Comparison of ENCODE assay signal across 8 mouse cellular contexts in the genomic region with DNA sequence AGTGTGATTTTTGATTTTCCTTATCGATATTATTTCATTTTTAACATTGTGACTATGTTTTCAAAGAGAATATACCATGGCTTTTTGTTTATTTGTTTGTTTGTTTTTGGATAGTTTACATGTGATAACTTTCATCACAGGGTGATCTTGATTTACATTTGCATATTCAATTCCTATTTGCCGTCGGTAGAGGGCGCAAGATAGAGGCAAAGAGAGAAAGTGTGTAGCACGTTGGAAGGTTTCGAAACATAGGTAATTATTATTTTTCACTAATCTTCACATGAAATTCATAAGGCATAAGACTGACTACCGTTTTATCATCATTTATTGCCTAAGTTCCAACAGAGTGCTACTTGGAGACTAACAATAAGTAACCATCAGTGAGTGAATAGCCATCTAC. TPM values are rescaled to one million over a fixed set of nuclear protein-coding genes. Genes with fewer than 3 reads are reported as not detected.
DNase-seq lines count a peak whose midpoint lies in the region; ATAC-seq lines count a peak whose summit lies in the region.

No protein-coding gene starts in this region.

- no peak overlapping the region for H3K9ac ChIP-seq in kidney, embryonic 15.5 days

- no peaks in the 10 kb centered on the region for H3K9me3 ChIP-seq in kidney, embryonic 15.5 days (replicated peaks)

- H3K4me3 ChIP-seq in kidney, embryonic 15.5 days (replicated peaks) = no peak overlapping the region

- ATAC-seq in cerebellum, adult (ENCODE audit: insufficient number of reproducible peaks, low FRiP score, low TSS enrichment) = no peak
- no peak for ATAC-seq in kidney, embryonic 15.5 days (replicated peaks; ENCODE audit: low FRiP score)
- ATAC-seq in monocyte, adult 5-6 weeks (replicated peaks; ENCODE audit: insufficient number of reproducible peaks, low FRiP score, low TSS enrichment, poor library complexity, severe bottlenecking) = no peak

- H3K36me3 ChIP-seq in kidney, embryonic 15.5 days = no peaks in the 10 kb centered on the region

- H3K4me2 ChIP-seq in kidney, embryonic 15.5 days = 0 out of 2 replicates have a peak overlapping the region, but pooled peaks have one; percentile 12

- WGBS in kidney, embryonic 15.5 days = 17% methylated on average over 7 of the region's 7 CpGs

- DNase-seq in cerebellum, adult 18-20 months = peak; percentile 32 to 34
- DNase-seq in kidney, adult 18-20 months = no peak
- peak; percentile 17 for DNase-seq in CD4-positive helper T cell, adult 2 months (ENCODE audit: low read depth, low spot score)
- DNase-seq in heart, postnatal 4 days = peak; percentile 63
- DNase-seq in mesoderm, embryonic 11.5 days (ENCODE audit: low read depth, low spot score) = peak; percentile 57

- H3K27me3 ChIP-seq in kidney, embryonic 15.5 days = no peaks in the 10 kb centered on the region; the same call in 1 of the 2 replicates

- H3K4me1 ChIP-seq in kidney, embryonic 15.5 days = peaks cover 7% of the 10 kb centered on the region

- H3K27ac ChIP-seq in kidney, embryonic 15.5 days = no peak overlapping the region

RNA-seq across cellular contexts. Expression of gene Tmem100, which starts 11.0 kb away (rescaled TPM):
- polyA plus RNA-seq in kidney, embryonic 15.5 days (2015; fragmentation: Nextera tagmentation; extraction: Ambion mirVana) = 21.9 and 24.4 TPM in 2 replicates
- 10 to 100 TPM; 27.3 to 29.6 TPM for total RNA-seq in heart, postnatal 4 days (2021)
- total RNA-seq in monocyte, adult 5-6 weeks (2017) = not detected in 3 replicates

RNA-seq across cellular contexts. Expression of gene Pctp, which starts 16.5 kb away (rescaled TPM):
- polyA plus RNA-seq in kidney, embryonic 15.5 days (2015; fragmentation: Nextera tagmentation; extraction: Ambion mirVana) = 12.1 and 13.1 TPM in 2 replicates
- 1 to 10 TPM; 4.3 to 4.8 TPM for total RNA-seq in heart, postnatal 4 days (2021)
- total RNA-seq in monocyte, adult 5-6 weeks (2017) = 16.6 to 23.5 TPM (median 17.7 TPM) in 3 replicates

Comparison
In these comparisons a context has a peak if more than half of its experiments do, and no peak if none do; other contexts are left out.
1. RNA of gene Tmem100, which starts 11.0 kb away (total RNA-seq): 27.3 to 29.6 TPM in heart, postnatal 4 days; not detected in monocyte, adult 5-6 weeks; every median in the first group is over 10 times any median in the second.